Mouse (Mus musculus): ENCODE results near the gene Lamb3.
A peak's percentile ranks its signal among the peaks of the same experiment; 100 is the strongest.

Gene Lamb3

DNA sequence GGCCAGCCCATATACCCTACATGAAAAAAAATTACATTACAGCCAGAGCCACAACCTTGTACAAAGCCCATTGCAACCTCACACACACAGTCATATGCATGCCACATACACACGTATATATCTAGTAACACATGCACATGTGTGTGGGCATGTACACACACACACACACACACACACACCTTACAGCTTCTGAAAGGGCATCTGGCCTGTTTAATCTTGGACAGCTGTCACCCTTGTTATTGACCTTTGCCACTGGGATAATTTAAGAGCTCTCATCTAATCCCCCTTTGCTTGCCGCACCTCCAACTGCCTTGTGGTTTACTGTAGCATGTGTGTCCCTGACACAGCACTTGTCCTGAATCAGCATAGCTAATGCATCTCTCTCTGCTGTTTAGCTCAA lies 3.7 kb upstream of the Lamb3 start:
- DNase-seq = no peak

DNA sequence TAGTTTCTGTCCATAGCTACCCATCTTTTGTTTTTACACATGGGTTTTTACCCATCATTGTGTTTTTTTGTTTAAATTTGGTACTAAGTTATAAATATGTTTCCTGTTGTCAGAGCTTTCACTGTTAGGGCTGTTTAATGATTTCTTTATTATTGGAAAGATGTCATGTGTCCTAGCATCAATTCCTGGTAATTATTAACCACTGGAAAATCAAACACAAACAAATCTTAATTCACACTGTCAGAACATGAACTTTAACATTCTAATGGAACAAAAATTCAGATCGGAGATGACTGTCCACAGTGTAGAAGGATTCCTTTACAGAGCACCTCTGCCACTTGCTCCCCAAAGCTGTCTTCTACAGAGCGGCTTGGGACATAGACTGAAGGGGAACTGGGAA lies 2.1 kb upstream of the Lamb3 start:
- DNase-seq = no peak

DNA sequence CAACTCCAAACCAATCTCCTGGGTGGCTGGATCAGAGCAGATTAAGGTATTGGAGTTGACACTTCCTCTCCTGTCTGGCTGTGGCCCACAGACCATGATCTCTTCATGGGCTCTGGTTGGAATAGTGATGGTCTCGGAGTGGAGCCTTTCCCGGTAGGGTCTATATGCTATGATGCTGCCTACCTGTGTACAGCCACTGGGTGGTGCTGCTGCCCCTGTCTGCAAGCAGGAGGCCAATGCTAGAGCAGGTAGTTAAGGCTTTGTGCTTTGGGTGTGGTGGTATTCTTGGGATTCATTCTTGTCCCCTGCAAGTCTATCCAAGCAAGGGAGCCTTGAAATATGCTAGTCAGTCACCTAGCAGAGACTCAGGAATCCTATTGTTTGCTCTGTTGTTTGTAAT lies 679 bp downstream of the Lamb3 start:
- DNase-seq = peak; percentile 62

DNA sequence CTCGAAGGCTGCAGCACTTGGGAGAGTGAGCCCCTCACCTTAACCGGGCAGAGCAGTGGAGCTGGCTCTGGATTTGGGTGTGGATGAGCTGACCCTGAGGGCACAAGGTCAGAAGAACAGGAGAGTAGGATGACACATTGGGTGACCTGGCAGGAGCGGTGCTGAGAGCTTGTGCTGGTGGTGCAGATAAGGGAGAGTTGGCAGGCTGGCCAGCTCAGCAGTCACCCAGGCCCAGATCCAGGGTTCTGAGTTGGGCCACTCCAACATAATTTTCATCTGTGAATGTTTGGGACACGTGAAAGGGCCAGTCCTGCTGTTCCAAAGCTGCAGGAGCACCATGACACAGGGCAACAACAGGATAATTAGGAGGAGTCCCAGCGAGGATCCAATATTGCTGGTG lies 3.9 kb downstream of the Lamb3 start:
- no peak for DNase-seq

DNA sequence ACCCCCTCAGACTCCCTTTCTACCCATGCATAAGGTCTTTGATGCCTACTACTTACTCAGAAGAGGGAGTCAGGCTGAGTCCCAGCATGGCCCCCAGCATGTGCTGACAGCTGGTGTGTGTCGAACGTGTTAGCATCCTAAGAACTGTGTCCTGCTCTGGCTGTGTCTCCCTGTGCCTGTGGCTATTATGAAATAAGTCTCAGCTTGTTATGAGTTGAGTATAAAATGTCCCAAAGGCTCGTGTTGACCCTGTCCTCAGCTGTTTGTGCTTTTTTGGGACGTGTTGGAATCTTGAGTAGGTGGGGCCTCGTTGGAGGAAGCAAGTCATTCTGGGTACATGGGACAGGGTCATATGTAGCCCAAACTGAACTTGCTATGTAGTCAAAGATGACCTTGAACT lies 6.6 kb downstream of the Lamb3 start:
- DNase-seq = no peak

DNA sequence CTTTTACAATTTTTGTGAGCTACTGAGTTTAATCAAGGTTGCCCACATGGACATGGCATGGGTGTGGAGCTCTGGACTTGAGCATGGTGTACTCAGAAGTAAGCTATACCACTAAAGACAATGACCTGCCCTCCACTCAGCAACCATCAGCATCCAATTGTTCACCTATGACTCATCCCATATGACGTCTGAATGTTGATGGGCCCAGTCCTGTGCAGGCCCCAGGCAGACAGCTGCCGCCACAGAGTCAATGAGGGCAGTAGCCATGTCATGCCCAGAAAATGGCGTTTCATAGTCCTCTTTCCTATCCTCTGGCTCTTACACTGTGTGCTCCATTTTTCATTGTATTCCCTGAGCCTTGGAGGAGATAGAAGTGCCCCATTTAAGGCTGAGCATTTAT lies 8.5 kb downstream of the Lamb3 start:
- no peak for DNase-seq

DNA sequence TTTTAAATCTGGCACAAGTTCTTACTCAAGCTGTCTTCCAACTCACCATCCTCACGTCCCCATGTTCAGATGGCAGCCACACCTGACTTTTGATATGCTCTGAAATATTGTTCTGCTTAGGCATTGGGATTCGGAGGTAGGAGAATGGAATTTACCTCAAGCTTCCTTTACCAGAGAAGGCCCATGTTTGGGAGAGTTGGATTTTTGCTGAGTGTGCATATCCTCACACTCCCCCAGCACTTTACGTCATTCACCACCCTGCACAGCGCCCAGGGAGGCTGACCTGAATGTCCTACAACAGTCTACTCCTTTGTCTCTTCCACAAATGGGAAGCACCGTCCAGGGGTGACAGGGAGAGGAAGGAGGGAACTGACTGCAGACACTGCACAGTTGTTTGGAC lies 12.9 kb downstream of the Lamb3 start:
- DNase-seq = no peak

DNA sequence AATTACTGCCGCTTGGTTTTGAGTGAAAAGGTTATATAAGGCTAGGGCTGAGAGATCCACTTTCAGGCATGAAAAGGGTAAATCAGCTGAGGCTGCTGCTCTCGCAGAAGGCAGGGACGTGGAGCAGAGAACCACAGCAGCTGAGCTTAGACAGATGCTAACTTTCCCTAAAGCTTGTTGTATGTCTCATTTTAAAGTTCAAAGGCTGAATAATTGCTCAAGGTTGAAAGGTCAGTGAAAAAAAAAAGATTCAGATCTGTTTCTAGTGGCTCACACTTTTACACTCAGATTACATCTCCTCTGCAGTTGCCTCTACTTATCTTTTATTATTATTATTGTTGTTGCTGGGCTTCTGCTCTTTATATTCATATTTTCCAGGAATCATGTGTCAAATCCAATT lies 18.0 kb downstream of the Lamb3 start:
- no peak for DNase-seq

DNA sequence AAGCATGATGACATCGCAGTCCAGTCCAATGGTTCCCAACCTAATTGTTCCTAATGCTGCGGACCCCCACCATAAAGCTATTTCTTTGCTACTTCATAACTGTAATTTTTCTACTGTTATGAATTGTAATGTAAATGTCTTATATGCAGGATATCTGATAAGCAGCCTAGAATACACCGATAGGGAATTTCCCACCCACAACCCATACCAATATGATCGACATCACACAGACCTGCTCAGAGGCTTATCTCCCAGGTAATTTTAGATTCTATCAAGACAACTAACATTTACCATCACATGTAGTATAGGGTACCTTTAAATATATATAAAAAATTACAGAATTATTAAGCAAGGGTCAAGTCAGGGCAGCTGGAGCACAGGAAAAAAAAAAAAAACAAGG lies 18.6 kb downstream of the Lamb3 start:
- DNase-seq = no peak

DNA sequence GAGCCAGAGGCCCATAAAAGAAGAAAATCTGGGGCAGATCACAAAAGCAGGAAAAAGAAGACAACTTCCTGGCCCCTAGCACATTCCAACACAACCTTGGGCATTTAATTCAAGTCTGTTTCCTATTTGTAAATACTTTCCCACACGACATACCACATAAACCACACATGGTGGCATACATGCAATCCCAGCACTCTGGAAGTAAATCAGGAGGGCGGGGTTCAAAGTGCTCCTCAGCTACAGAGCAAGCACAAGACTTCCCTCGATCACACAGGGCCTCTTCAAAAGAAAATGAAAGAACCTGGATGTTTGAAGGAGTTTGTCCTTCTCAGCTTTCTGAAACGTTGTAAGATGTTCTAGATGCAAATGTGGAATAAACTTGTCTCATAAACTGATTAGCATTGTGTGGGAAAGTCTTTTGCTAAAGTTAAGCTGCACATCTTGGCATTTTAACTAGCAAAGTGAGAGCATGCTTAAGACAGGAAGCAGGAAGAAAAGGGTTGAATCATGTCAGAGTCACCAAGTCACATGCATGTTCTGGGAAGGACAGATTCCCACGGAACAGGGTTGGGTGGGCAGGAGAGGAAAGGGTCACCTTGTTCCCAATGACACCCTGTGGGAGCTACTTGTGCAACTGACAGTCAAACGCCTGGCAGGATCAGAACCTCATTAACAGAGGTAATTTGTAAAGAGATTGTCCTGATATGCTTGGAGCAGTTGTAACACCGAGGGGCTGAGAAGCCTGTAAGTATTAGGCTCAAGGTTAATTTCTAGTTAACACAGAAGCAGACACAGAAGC lies 19.4 kb downstream of the Lamb3 start:
- DNase-seq = no peak

DNA sequence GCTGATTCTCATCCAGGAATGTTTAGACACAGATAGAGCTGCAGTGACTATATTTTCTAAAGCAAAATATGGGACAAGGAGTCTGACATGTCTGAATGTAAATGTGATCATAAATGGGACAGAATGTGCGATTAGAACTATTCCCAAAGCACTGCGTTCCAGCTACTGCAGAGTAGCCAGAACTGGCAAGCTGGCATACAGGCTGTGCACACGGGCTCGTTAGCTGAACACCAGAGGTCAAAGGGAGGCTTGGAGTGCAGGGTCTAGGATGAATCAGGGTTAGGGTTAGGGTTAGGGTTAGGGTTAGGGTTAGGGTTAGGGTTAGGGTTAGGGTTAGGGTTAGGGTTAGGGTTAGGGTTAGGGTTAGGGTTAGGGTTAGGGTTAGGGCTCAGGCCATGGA lies 20.0 kb downstream of the Lamb3 start:
- no peak for DNase-seq

DNA sequence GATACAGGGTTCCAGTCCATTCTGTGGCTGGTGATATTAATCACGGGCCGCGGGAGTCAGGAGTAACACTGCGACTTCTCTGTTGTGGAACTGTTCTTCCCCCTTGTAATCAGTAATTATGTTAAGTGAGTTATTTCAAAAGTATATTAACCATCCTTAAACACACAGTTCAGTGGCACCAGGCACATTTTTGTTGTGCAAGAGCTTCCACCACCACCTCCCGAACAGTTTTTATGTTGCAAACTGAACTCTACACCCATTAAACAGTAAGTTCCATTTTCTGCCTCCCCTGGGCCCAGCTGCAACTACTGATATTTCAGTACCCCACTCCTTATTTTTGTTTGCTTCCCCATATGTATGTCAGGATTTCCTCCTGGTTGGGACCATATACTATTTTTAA lies 22.1 kb downstream of the Lamb3 start:
- peak; percentile 42 for DNase-seq

DNA sequence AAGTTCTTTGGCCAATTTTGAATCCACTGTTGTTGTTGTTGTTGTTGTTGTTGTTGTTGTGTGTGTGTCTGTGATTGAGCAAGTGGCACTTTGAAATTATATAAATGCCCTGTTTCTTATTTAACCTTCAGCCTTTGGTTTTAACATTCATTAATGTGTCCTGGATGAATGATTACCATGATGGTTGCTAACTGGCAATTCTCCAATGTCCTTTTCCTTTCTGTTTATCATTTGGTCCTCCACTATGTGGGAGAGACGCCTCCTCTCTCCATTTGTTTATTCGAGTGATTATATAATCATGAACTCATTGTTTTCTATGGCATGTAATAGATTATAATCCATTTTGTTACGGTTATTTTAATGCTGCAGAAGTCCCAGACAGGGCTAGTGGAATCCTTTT lies 23.0 kb downstream of the Lamb3 start:
- DNase-seq = no peak

DNA sequence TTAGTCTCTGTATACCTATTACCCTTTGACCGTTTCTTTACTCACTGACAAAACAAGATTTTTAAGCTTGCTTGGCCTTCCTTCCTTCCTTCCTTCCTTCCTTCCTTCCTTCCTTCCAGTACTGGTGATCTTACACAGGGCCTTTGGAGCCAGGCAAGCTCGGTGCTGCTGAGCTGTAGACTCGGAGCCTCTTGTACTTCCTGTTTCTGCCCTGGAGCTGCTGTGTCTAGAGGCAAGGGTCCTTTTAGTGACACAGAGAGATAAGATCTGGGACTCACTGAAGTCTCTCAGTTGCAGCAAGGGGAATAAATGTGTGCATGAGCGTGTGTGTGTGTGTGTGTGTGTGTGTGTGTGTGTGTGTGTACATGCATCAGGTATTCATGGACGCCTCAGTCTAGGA lies 23.4 kb downstream of the Lamb3 start:
- no peak for DNase-seq

DNA sequence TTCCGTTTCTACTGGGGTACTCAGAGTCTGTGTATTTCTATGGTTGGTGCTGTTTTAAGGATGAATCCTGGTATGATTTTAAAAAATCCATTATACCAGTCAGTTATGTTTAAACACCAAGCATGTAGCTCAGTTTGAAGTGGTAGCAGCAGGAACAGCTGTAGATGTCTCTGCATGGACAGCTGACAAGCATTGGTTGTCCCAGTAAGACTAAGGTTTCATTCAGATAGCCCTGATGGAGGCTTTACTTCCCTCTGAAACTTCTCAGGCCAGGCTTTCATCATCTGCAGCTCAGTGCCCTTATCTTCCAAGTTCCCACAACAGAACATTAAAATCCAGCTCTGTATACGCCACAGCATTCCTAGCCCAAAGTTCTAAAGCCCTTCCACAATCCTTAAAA lies 25.2 kb downstream of the Lamb3 start:
- no peak for DNase-seq

DNA sequence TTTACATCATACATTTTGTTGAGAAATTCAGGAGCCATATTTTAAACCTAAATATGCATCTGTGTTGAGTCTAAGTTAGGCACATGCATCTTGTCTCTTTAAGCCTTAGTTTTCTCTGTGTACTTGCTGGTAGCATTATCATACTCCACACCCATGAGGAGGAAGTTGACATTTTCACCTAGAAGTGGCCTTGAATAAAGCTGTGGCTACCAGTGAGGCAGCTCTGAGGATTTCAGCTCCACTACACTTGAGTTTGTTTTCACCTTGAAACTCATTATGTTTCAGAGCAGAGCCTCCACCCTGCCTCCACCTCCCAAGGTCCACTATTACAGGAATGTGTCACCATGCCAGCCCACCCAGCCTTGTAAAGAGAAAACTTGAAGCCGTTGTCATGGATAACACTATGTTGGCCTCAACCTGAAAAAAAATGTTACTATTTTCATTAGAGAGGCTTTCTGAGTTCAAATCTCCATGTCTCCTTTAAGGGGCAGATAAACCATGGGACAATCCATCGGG lies 26.7 kb downstream of the Lamb3 start:
- DNase-seq = peak; percentile 38

DNA sequence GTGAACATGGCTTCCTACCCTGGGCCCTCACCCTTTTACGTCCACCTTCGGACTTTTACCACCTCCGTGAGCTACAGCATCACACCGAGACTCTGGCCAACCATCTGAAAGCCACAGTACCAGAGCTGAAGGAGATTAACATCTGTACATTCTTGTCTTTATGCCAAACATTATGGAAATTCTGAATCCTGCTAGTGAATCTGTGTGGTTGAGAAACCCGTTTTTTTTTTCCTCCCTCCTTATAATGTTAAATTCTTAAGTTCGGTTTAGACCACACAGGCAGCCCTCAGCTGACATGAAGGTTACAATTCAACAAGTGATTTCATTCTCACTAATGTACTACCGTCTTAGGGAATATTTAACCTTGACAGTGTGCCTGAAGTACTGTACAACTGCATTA lies 27.4 kb downstream of the Lamb3 start:
- peak; percentile 52 for DNase-seq

DNA sequence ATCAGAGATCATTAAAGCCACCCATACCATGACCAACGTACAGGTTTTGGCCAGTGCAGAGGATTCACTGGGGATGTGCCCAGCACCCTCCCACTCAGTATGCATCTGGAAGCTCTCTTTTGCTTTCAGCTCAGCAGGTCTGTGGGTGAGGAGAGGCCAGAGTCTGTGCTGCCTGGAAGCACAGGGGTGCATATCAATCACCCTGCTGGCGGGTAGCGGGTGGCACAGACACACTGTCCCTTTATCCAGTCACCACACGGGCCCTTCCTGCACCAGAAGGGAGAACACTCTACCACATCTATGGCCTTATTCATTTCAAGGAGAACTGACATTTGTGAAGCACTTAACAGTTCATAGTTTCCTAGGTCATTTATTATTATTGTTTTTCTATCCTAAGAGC lies 30.9 kb downstream of the Lamb3 start:
- no peak for DNase-seq

DNA sequence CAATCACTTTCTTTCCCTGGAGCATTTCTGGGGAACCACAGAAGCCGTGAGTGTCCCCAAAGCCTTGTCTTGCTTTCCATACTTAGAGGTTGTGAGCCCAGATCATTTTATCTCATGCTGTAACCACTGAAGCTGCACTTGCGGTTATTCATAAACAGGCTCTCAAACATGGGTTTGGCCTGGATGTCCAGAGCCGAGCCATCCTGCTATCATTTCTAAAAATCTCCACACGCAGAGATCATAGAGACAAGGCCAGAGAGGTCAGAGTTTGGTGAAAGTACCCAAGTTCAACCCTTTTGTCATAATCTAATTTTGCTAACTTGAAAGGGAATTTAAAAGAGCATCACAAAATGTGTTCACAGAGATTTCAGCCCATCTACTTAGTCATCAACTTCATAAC lies 33.9 kb downstream of the Lamb3 start:
- DNase-seq = no peak

DNA sequence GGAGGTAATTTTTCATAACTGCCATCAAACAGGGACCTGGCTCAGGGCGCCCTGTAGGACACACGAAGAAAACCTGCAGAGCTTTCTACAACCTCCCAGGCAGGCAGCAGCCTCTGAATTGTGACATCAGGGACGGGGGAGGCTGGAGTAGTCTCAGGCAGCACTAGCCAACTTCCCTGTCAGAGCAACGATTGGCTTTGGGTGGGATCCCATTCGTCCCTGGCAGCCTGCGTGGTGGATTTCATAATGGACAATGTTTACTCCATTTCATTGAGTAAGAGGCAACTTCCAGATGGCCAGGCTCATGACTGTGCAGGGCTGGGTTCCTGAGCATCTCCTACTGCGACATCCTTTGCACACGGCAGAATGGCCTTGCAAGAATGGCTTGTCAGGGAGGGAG lies 34.7 kb downstream of the Lamb3 start:
- DNase-seq = peak; percentile 47

DNA sequence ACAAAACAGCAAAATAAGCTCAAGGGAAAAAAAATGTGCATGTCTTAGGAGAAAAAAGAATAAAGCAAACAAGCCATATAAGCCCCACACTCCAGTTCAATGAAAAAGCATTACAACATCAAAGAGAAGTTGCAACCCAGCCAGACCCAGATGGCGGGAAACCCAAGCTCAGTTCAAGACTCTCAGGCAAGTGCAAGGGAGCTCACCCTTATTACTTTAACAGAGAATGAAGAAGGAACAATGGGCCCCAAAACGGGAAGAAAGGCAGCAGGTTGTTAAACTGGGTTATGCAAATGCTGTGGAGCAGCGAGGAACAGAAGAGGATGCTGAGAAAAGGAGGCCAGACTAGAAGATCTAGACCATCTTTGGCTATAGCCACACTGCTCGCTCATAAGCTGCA lies 35.4 kb downstream of the Lamb3 start:
- no peak for DNase-seq

DNA sequence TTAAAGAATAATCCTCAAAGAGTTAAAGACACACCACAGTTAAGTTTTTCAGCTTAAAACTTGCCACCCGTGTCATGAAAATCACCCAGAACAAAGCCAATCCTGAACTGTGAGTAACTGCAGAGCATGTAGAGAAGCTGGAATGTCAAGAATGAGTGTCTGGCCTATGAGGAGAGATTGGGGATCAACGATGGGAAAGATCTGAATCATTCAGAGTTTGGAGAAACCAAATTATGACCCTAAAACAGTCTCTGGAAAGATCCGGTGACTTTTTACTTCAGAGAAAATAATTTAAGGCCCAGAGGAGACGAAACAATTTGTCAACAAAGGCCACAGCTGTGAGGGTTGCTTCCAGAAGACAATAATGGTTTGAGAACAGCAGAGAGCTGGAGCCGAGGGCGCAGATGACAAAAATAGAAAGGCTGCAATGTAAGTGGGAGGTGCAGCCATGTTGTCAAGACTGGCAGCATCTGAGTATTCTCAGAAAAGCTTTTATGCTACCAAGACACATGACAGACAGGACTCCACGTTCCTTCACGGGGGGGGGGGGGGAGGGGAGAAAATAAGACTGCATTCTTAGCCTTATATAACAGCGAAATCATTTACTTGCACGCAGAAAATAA lies 36.2 kb downstream of the Lamb3 start:
- no peak for DNase-seq

DNA sequence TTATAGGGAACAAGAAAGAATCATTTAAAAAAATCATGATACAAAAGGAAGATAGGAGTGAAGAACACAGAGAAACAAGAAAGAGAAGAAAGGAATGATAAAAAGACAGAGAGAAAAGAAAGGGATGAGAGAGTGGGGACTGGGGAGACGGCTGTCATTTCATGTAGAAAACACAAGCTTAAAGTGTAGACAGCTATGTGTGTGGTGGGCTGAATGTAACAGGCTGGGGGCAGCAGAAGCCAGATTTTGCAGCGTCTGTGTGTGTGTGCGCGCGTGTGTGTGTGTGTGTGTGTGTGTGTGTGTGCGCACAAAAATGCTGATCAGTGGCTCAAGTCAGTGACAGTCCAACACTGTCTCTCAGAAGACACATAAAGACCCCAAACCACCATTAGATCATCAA lies 36.7 kb downstream of the Lamb3 start:
- DNase-seq = no peak

DNA sequence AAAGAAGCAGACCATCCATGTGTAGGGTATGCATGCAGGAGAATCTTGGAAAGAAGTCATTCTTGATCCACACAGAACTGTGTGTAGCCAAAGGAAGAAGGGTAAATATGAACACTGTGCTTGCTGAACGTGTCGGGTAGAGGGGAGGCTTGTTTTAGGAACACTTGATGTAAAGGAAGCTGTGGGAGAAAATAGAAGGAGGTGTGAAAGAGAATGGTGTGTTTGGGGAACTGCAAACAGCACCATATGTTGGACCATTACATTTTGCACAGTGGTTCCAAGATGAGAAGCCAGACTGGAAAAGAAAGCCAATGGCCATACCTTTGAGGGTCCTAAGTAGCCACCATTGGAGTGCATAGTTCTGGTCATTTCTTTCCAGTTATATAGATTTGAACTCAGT lies 42.5 kb downstream of the Lamb3 start:
- no peak for DNase-seq

DNA sequence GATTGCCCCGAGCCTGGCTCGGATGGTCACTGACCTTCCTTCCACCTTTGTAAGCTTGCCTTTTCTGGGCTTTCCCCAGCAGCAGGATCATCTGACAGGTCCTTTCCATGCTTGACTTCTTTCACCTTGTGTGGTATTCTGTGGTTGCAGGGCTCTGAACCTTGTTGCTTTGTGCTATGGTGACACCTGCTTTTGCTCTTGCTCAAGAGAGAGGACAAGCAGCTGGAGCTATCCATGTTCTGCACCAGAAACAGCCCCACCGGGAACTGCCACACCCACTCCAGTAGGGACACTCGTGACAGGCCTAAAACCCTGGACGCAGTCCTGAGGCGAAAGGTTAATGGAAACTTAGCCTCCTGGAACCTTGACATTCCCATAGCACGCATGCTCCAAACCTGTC lies 43.9 kb downstream of the Lamb3 start:
- DNase-seq = peak; percentile 70
